Mouse (Mus musculus) urinary bladder, postnatal 0 days (tissue): ENCODE data around the gene Nphp3. TPM values are rescaled to one million over a fixed set of nuclear protein-coding genes. Genes with fewer than 3 reads are reported as not detected.

Experiments used
- polyA plus RNA-seq: library from polyadenylated mRNA; unstranded; fragments of >200 nt; fragmentation: Nextera tagmentation; extraction: Ambion mirVana; gene quantifications from 2 replicates; pipeline ENCODE4 v1.2.1, GENCODE M21; 2015

Nphp3 gene
- 2.0 and 2.3 TPM in 2 replicates for polyA plus RNA-seq

GRCm38 (mm10) chr9:104001921-104002859, at the start of gene Nphp3:
TSS of gene Nphp3 (plus strand) at chr9:104002544.

DNA sequence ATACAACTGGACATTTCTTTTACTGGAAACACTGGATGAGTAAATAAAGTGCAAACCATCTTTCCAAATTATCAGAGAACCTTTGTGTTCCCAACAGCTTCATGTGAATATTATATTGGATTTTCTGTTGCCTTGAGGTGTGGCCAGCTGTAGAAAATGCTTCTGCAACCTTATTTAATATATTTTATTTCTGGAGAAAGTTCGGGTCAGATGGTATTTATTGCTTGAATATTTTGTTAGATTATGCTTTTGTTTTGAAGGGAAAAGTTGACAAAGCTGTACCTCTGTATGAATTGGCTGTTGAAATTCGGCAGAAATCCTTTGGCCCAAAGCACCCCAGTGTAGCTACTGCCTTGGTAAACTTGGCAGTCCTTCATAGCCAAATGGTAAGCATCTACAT, 38.0 kb downstream of the Nphp3 start, which contains the start of gene Gm28305:
Gm28305 (plus strand) TSS at position 301 of the 400 bp plus-strand sequence.

GRCm38 (mm10) chr9:104062430-104063243, 60.3 kb downstream of the Nphp3 start, which contains the start of gene Uba5:
TSS of gene Uba5 (minus strand) at chr9:104063134.

GRCm38 (mm10) chr9:104063244-104063961, 61.1 kb downstream of the Nphp3 start, which contains the start of gene Acad11:
TSS of gene Acad11 (plus strand) at chr9:104063377.

Other genes starting within 250 kb of the Nphp3 start
- 4.8 and 5.9 TPM in 2 replicates for gene Tmem108, start 240.7 kb upstream of the Nphp3 start, polyA plus RNA-seq
- not detected in 2 replicates for gene Gm28305, start 38.1 kb downstream of the Nphp3 start, polyA plus RNA-seq
- 40.9 and 46.4 TPM in 2 replicates for gene Uba5, start 60.6 kb downstream of the Nphp3 start, polyA plus RNA-seq
- gene Acad11, start 60.8 kb downstream of the Nphp3 start, polyA plus RNA-seq = 7.3 and 7.7 TPM in 2 replicates
- gene Ackr4, start 124.4 kb downstream of the Nphp3 start, polyA plus RNA-seq = 3.8 and 4.4 TPM in 2 replicates